Mouse (Mus musculus) cortical plate, adult 2 months (tissue): ENCODE measurements around the gene Ugdh.

Experiments used
- CTCF ChIP-seq: fragments of 200-500 bp; IDR thresholded peaks from 2 replicates; pipeline ENCODE4 v1.5.1; 2011; ENCODE audit warnings: mild to moderate bottlenecking, control low read depth, low read length; ENCODE audit not compliant: insufficient read depth; ENCODE audit errors: extremely low read depth
- POLR2A ChIP-seq: fragments of 200-500 bp; IDR thresholded peaks from 2 replicates; pipeline ENCODE4 v1.6.1; 2011; ENCODE audit warnings: mild to moderate bottlenecking, low read length, control low read depth; ENCODE audit not compliant: insufficient read depth; ENCODE audit errors: extremely low read depth

DNA sequence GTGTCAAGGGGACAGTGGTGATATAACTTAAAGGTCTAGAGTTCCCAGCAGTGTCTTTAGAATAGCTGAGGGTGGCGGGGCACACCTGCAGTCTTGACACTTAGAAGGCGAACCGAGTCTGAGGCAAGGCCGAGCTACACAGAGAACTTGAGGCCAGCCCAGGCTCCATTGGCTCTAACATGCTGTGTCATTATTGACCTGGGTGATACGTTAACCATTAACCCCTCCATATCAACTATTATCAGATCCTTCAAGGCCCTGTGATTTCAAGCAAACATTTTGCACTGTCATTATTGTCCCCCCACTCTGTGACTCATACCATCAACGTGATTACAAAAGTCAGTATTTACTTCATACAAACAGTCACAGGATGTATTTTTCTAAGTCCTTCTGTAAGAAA, 11.5 kb downstream of the Ugdh start:
- no peak for TF ChIP-seq CTCF
- no peak for TF ChIP-seq POLR2A
